In genomic region chr15:12375641-12376311, GRCm38 (mm10) we compare ENCODE assay signal across 8 mouse cellular contexts. TPM values are rescaled to one million over a fixed set of nuclear protein-coding genes. Genes with fewer than 3 reads are reported as not detected.
DNase-seq lines count a peak whose midpoint lies in the region; ATAC-seq and TF ChIP-seq lines count a peak whose summit lies in the region.

No protein-coding gene starts in this region.

- 6% methylated on average over 19 of the region's 19 CpGs for WGBS in hindbrain, postnatal 0 days

- peaks cover 8% of the 10 kb centered on the region; the same call in 1 of the 2 replicates for H3K4me1 ChIP-seq in hindbrain, postnatal 0 days (ENCODE audit: insufficient read depth, low read length)
- H3K4me1 ChIP-seq in megakaryocyte, embryonic 14.5 days: peaks cover 31% of the 10 kb centered on the region

- no peak overlapping the region; the same call in 1 of the 2 replicates for H3K9ac ChIP-seq in hindbrain, postnatal 0 days (replicated peaks; ENCODE audit: low read length)

- DNase-seq in gastrocnemius, adult 2 months: peak; percentile 89
- DNase-seq in hindbrain, postnatal 0 days (ENCODE audit: low spot score): peak; percentile 89
- DNase-seq in left cerebral cortex, adult 8-10 months (ENCODE audit: low spot score in 2 of 2): peak; percentile 46 to 47
- peak; percentile 82 to 86 for DNase-seq in right cerebral cortex, postnatal 10 days (ENCODE audit: low spot score in 2 of 2)
- peak; percentile 59 to 75 for DNase-seq in urinary bladder, postnatal 36 days (ENCODE audit: low spot score in 2 of 2)

- peak; percentile 93 for ATAC-seq in activated CD4-positive, CD25-positive, alpha-beta regulatory T cell, adult 4 months
- peak; percentile 81 for ATAC-seq in common myeloid progenitor, adult 5-6 weeks (replicated peaks; ENCODE audit: low read depth, poor library complexity, severe bottlenecking)
- ATAC-seq in hindbrain, postnatal 0 days: peak; percentile 86

- peak; percentile 83 for TF ChIP-seq CTCF in gastrocnemius, adult 2 months (IDR thresholded peaks at IDR 0.05)
- peak; percentile 83 for TF ChIP-seq CTCF in hindbrain, postnatal 0 days (IDR thresholded peaks at IDR 0.05; ENCODE audit: low read depth)

- H3K4me3 ChIP-seq in gastrocnemius, adult 2 months: peak overlapping the region; percentile 57
- H3K4me3 ChIP-seq in hindbrain, postnatal 0 days (ENCODE audit: low read length): peak overlapping the region; percentile 18; the same call in 1 of the 2 replicates
- H3K4me3 ChIP-seq in megakaryocyte, embryonic 14.5 days (replicated peaks): peak overlapping the region; percentile 81

- intact Hi-C loops in gastrocnemius, adult 2 months (cut with DNase I): no loop called here

- H3K27ac ChIP-seq in gastrocnemius, adult 2 months: peak overlapping the region; percentile 76
- 0 out of 2 replicates have a peak overlapping the region, but pooled peaks have one; percentile 42 for H3K27ac ChIP-seq in hindbrain, postnatal 0 days

- no peaks in the 10 kb centered on the region for H3K9me3 ChIP-seq in hindbrain, postnatal 0 days (ENCODE audit: low read length)
- no peaks in the 10 kb centered on the region for H3K9me3 ChIP-seq in megakaryocyte, embryonic 14.5 days

- H3K27me3 ChIP-seq in hindbrain, postnatal 0 days (ENCODE audit: insufficient read depth, low read length): no peaks in the 10 kb centered on the region
- peaks cover 27% of the 10 kb centered on the region for H3K27me3 ChIP-seq in megakaryocyte, embryonic 14.5 days (replicated peaks)

- H3K4me2 ChIP-seq in hindbrain, postnatal 0 days (ENCODE audit: low read depth, low read length): peak overlapping the region; percentile 53

- no peaks in the 10 kb centered on the region for H3K36me3 ChIP-seq in hindbrain, postnatal 0 days (ENCODE audit: insufficient read depth, low read length)
- no peaks in the 10 kb centered on the region for H3K36me3 ChIP-seq in megakaryocyte, embryonic 14.5 days (replicated peaks; ENCODE audit: low read length)

RNA-seq across cellular contexts. Expression of gene 1810049J17Rik, which starts 54.1 kb away (rescaled TPM):
- polyA plus RNA-seq in activated CD4-positive, CD25-positive, alpha-beta regulatory T cell, adult 4 months (2017; shearing (Covaris generic)): not detected
- total RNA-seq in common myeloid progenitor, adult 5-6 weeks (2017): 1.1 TPM in 1 of 2 replicates, not detected in the other
- not detected for total RNA-seq in gastrocnemius, adult 2 months (2021)
- total RNA-seq in hindbrain, postnatal 0 days (2014; rRNA removed): not detected in 2 replicates
- 1.4 and 1.8 TPM in 2 replicates for polyA plus RNA-seq in hindbrain, postnatal 0 days (2015; fragmentation: Nextera tagmentation; extraction: Ambion mirVana)
- total RNA-seq in left cerebral cortex, adult 8-10 months (2022): 1 to 10 TPM in 3 of 4 experiments, not detected in 1; 1.2 to 1.7 (median 1.6) TPM
- polyA plus RNA-seq in megakaryocyte, embryonic 14.5 days (2012; ENCODE audit: insufficient read depth, low replicate concordance): not detected in 2 replicates

RNA-seq across cellular contexts. Expression of gene Golph3, which starts 54.5 kb away (rescaled TPM):
- 10 to 100 TPM; 31.8 to 35.4 TPM for polyA plus RNA-seq in activated CD4-positive, CD25-positive, alpha-beta regulatory T cell, adult 4 months (2017; shearing (Covaris generic))
- 98.9 and 99.8 TPM in 2 replicates for total RNA-seq in common myeloid progenitor, adult 5-6 weeks (2017)
- total RNA-seq in gastrocnemius, adult 2 months (2021): 10 to 100 TPM; 77.0 to 80.0 TPM
- 132 and 134 TPM in 2 replicates for total RNA-seq in hindbrain, postnatal 0 days (2014; rRNA removed)
- 59.5 and 63.6 TPM in 2 replicates for polyA plus RNA-seq in hindbrain, postnatal 0 days (2015; fragmentation: Nextera tagmentation; extraction: Ambion mirVana)
- 10 to 100 TPM; 79.2 to 88.1 (median 83.0) TPM for total RNA-seq in left cerebral cortex, adult 8-10 months (2022)
- polyA plus RNA-seq in megakaryocyte, embryonic 14.5 days (2012; ENCODE audit: insufficient read depth, low replicate concordance): 175 and 429 TPM in 2 replicates

Comparison
In these comparisons a context has a peak if more than half of its experiments do, and no peak if none do; other contexts are left out.
1. Peak in every context shown above with its lines: DNase-seq, ATAC-seq, H3K4me3 ChIP-seq and H3K27ac ChIP-seq.
2. H3K4me3 ChIP-seq: peak in every context shown above with its lines; median percentile 81 in megakaryocyte, embryonic 14.5 days; 57 in gastrocnemius, adult 2 months; 18 in hindbrain, postnatal 0 days.